Mouse (Mus musculus) myocyte (in vitro differentiated cells): ENCODE data around the gene Atxn2.

Experiments used
- E2F4 ChIP-seq: IDR thresholded peaks from one replicate; pipeline ENCODE4 v1.6.1; 2011; ENCODE audit warnings: mild to moderate bottlenecking, control low read depth, moderate library complexity; ENCODE audit not compliant: insufficient read depth
- POLR2A ChIP-seq: IDR thresholded peaks from one replicate; pipeline ENCODE4 v1.6.1; 2011; ENCODE audit warnings: low read depth, mild to moderate bottlenecking, control low read depth, moderate library complexity; ENCODE audit not compliant: insufficient read length

- TF ChIP-seq E2F4 (no peak), POLR2A (no peak)
Measured at GRCm38 (mm10) chr5:121807186-121807585, 96.0 kb downstream of the Atxn2 start.
